ENCODE assay signal across 8 mouse cellular contexts in genomic region chr7:49601191-49601975, GRCm38 (mm10). TPM values are rescaled to one million over a fixed set of nuclear protein-coding genes. Genes with fewer than 3 reads are reported as not detected.
A peak's percentile ranks its signal among the peaks of the same experiment; 100 is the strongest.
DNase-seq lines count a peak whose midpoint lies in the region; ATAC-seq lines count a peak whose summit lies in the region.

No protein-coding gene starts in this region.

- H3K36me3 ChIP-seq in hindbrain, embryonic 10.5 days: peaks cover 71% of the 10 kb centered on the region
- H3K36me3 ChIP-seq in hindbrain, embryonic 12.5 days: peaks cover 61% of the 10 kb centered on the region
- peaks cover 3% of the 10 kb centered on the region for H3K36me3 ChIP-seq in limb, embryonic 11.5 days (ENCODE audit: control insufficient read depth, insufficient read depth, low read length)

- H3K4me2 ChIP-seq in hindbrain, embryonic 12.5 days (replicated peaks): no peak overlapping the region
- no peak overlapping the region for H3K4me2 ChIP-seq in limb, embryonic 11.5 days (ENCODE audit: low read depth, severe bottlenecking)

- H3K9me3 ChIP-seq in hindbrain, embryonic 10.5 days: no peaks in the 10 kb centered on the region
- H3K9me3 ChIP-seq in hindbrain, embryonic 12.5 days (replicated peaks): no peaks in the 10 kb centered on the region
- no peaks in the 10 kb centered on the region for H3K9me3 ChIP-seq in limb, embryonic 11.5 days (ENCODE audit: control insufficient read depth, low read length)

- no peak overlapping the region for H3K4me3 ChIP-seq in hindbrain, embryonic 10.5 days
- no peak overlapping the region for H3K4me3 ChIP-seq in hindbrain, embryonic 12.5 days
- no peak overlapping the region for H3K4me3 ChIP-seq in limb, embryonic 11.5 days (ENCODE audit: low read depth, low read length)

- no peaks in the 10 kb centered on the region for H3K4me1 ChIP-seq in hindbrain, embryonic 10.5 days (replicated peaks)
- no peaks in the 10 kb centered on the region for H3K4me1 ChIP-seq in hindbrain, embryonic 12.5 days
- no peaks in the 10 kb centered on the region for H3K4me1 ChIP-seq in limb, embryonic 11.5 days (ENCODE audit: control insufficient read depth, insufficient read depth, low read length)

- 61% methylated on average over 13 of the region's 13 CpGs for WGBS in hindbrain, embryonic 10.5 days
- WGBS in hindbrain, embryonic 12.5 days: 56% methylated on average over 13 of the region's 13 CpGs
- 55% methylated on average over 13 of the region's 13 CpGs for WGBS in limb, embryonic 11.5 days

- peak; percentile 73 for DNase-seq in hindbrain, embryonic 10.5 days (ENCODE audit: low spot score)
- peak; percentile 83 to 86 for DNase-seq in cerebellum, postnatal 10 days
- peak; percentile 52 to 73 for DNase-seq in frontal cortex, postnatal 25 days (ENCODE audit: low spot score in 2 of 2)
- DNase-seq in kidney, adult 18-20 months: peak; percentile 64
- peak; percentile 84 for DNase-seq in limb, embryonic 11.5 days (ENCODE audit: low spot score)
- peak; percentile 62 to 63 for DNase-seq in spleen, postnatal 36 days (ENCODE audit: low spot score in 2 of 2)

- H3K27ac ChIP-seq in hindbrain, embryonic 10.5 days: no peak overlapping the region
- H3K27ac ChIP-seq in hindbrain, embryonic 12.5 days: no peak overlapping the region
- no peak overlapping the region for H3K27ac ChIP-seq in limb, embryonic 11.5 days (replicated peaks; ENCODE audit: low read depth, low read length)

- H3K9ac ChIP-seq in hindbrain, embryonic 12.5 days: no peak overlapping the region
- H3K9ac ChIP-seq in limb, embryonic 11.5 days (ENCODE audit: low read length): no peak overlapping the region

- ATAC-seq in hindbrain, embryonic 12.5 days (ENCODE audit: low FRiP score): no peak; the same call in 1 of the 2 replicates
- no peak for ATAC-seq in limb, embryonic 11.5 days (ENCODE audit: insufficient number of reproducible peaks, low FRiP score, low TSS enrichment, low read depth)
- 0 out of 2 replicates have a peak, but pooled peaks have one; percentile 32 for ATAC-seq in monocyte, adult 5-6 weeks (replicated peaks; ENCODE audit: insufficient number of reproducible peaks, low FRiP score, low TSS enrichment, poor library complexity, severe bottlenecking)

- H3K27me3 ChIP-seq in hindbrain, embryonic 10.5 days (ENCODE audit: insufficient read depth, poor library complexity, severe bottlenecking): no peaks in the 10 kb centered on the region
- H3K27me3 ChIP-seq in hindbrain, embryonic 12.5 days: no peaks in the 10 kb centered on the region
- no peaks in the 10 kb centered on the region for H3K27me3 ChIP-seq in limb, embryonic 11.5 days (ENCODE audit: control insufficient read depth, insufficient read depth, low read length)

RNA-seq across cellular contexts. Expression of gene Dbx1, which starts 35.3 kb away (rescaled TPM):
- 42.0 and 72.1 TPM in 2 replicates for polyA plus RNA-seq in hindbrain, embryonic 10.5 days (2016; fragmentation: Nextera tagmentation; extraction: Ambion mirVana)
- polyA plus RNA-seq in hindbrain, embryonic 12.5 days (2016; fragmentation: Nextera tagmentation; extraction: Ambion mirVana): 17.9 and 30.8 TPM in 2 replicates
- polyA plus RNA-seq in limb, embryonic 11.5 days (2014; fragmentation: Nextera tagmentation; extraction: Ambion mirVana): not detected in 2 replicates
- not detected in 3 replicates for total RNA-seq in monocyte, adult 5-6 weeks (2017)

Comparison
In these comparisons a context has a peak if more than half of its experiments do, and no peak if none do; other contexts are left out.
1. RNA of gene Dbx1, which starts 35.3 kb away (polyA plus RNA-seq): 42.0 to 72.1 TPM in hindbrain, embryonic 10.5 days and 17.9 to 30.8 TPM in hindbrain, embryonic 12.5 days; not detected in limb, embryonic 11.5 days; every median in the first group is over 10 times any median in the second.
2. Peak in every context shown above with its lines, with median percentiles within 50 percentile points of each other: DNase-seq.